Mouse (Mus musculus) limb, embryonic 15.5 days (tissue): ENCODE measurements around the gene Pes1. TPM values are rescaled to one million over a fixed set of nuclear protein-coding genes. Genes with fewer than 3 reads are reported as not detected.

Experiments
- ATAC-seq: fragments of 200-750 bp; cut with Nextera tagmentation; 2 replicates; pipeline ENCODE4 v1.8.0; 2017; ENCODE audit warnings: low read depth, moderate TSS enrichment; ENCODE audit not compliant: insufficient number of reproducible peaks, low FRiP score, low TSS enrichment
- H3K27ac ChIP-seq: fragments of 300-500 bp; sonication (generic); 2 replicates; pipeline ENCODE4 v1.5.1; 2015; ENCODE audit warnings: moderate library complexity, mild to moderate bottlenecking, inconsistent platforms
- H3K27me3 ChIP-seq: fragments of 300-500 bp; sonication (generic); 2 replicates; pipeline ENCODE4 v1.6.1; 2015; ENCODE audit warnings: inconsistent platforms
- H3K36me3 ChIP-seq: fragments of 300-500 bp; sonication (generic); 2 replicates; pipeline ENCODE4 v1.6.1; 2015; ENCODE audit warnings: inconsistent platforms
- H3K4me1 ChIP-seq: fragments of 300-500 bp; sonication (generic); 2 replicates; pipeline ENCODE4 v1.6.1; 2015; ENCODE audit warnings: inconsistent platforms
- H3K4me2 ChIP-seq: fragments of 300-500 bp; sonication (generic); 2 replicates; pipeline ENCODE4 v1.6.1; 2015; ENCODE audit warnings: mild to moderate bottlenecking, inconsistent platforms
- H3K4me3 ChIP-seq: fragments of 300-500 bp; sonication (generic); 2 replicates; pipeline ENCODE4 v1.5.1; 2015; ENCODE audit warnings: mild to moderate bottlenecking, inconsistent platforms
- H3K9ac ChIP-seq: fragments of 300-500 bp; sonication (generic); 2 replicates; pipeline ENCODE4 v1.6.1; 2015; ENCODE audit warnings: inconsistent platforms
- H3K9me3 ChIP-seq: fragments of 300-500 bp; sonication (generic); 2 replicates; pipeline ENCODE4 v1.6.1; 2016; ENCODE audit warnings: inconsistent platforms
- WGBS: fragments of 180-500 bp; shearing (Covaris S2); methylation state at CpG from one replicate; pipeline ENCODE4 v1.1.7; 2015; 5-methylcytosine and 5-hydroxymethylcytosine counted together
- polyA plus RNA-seq: library from polyadenylated mRNA; unstranded; fragments of >200 nt; fragmentation: Nextera tagmentation; extraction: Ambion mirVana; gene quantifications from 2 replicates; pipeline ENCODE4 v1.2.1, GENCODE M21; 2015

The Pes1 gene
- polyA plus RNA-seq, 1 experiment from 2014 or later = 77.4 TPM

- no peak overlapping the region for H3K4me2 ChIP-seq
- H3K9me3 ChIP-seq = no peaks in the 10 kb centered on the region
- no peaks in the 10 kb centered on the region for H3K27me3 ChIP-seq
- no peak for ATAC-seq
- WGBS = 60% methylated on average over 2 of the region's 2 CpGs
- no peaks in the 10 kb centered on the region for H3K36me3 ChIP-seq
- H3K9ac ChIP-seq = no peak overlapping the region
- no peak overlapping the region for H3K4me3 ChIP-seq
- no peaks in the 10 kb centered on the region for H3K4me1 ChIP-seq
- no peak overlapping the region for H3K27ac ChIP-seq
These were observed 59.5 kb downstream of the Pes1 start for GRCm38 (mm10) chr11:4023321-4023720.

DNA sequence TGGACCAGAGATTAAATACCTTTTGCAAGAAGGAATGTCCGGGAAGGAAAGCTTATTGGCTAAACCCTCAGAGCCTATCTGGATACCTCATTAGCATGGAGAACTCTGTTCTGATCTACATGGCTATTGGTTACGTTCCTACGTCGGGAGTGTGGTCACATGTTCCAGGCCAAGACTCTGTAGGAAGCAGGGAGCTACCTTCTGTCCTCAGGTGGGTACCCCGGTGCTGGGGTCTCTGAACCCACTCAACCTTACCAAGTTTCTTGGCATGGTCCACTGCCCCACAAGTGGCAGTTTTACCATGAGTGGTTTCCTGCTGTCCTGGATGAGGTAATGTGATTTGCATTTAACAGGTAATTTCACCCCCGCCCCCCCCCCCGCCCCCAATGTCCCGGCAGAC is 63.3 kb downstream of the Pes1 start:
- ATAC-seq = no peak
- H3K9me3 ChIP-seq = no peaks in the 10 kb centered on the region
- H3K9ac ChIP-seq = no peak overlapping the region
- no peak overlapping the region for H3K4me2 ChIP-seq
- H3K4me1 ChIP-seq = no peaks in the 10 kb centered on the region
- peaks cover 12% of the 10 kb centered on the region; the same call in 1 of the 2 replicates for H3K27me3 ChIP-seq
- H3K27ac ChIP-seq = no peak overlapping the region
- no peak overlapping the region for H3K4me3 ChIP-seq
- H3K36me3 ChIP-seq = no peaks in the 10 kb centered on the region
- WGBS = 70% methylated on average over 8 of the region's 8 CpGs

DNA sequence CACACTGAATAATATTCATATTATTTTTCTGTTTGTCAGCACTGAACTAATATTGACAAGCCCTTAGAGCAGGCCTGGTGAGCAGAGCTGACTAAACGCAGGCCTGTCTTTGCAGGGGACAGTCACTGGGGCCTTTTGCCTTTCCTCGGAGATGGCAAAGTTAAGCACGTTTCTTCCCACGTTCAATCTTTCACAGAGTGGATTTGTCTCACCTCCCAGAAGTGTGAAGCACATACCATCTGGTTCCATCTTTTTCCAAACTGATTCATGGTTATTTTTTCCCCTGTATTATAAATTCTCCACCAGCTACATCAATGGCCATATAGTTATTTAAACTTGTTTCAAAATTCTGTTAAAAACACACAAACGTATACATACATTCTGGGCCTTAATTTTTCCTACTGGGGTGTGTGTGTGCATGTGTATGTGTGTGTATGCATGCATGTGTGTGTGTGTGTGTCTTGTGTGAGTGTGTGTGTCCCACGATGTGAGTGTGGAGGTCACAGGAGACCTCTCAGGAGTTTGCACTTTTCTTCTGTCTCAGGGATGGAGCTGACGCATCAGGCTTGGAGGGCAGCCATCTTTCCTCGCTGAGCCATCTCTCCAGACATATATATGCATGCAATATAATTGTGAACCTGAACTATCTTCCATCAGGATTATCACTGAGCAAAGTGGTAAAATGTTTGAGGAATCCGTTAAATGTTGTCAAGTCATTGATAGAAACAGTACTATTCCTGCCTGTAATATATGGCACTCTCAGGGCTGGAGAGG is 64.0 kb downstream of the Pes1 start:
- H3K9ac ChIP-seq = no peak overlapping the region
- no peak overlapping the region for H3K4me2 ChIP-seq
- H3K9me3 ChIP-seq = no peaks in the 10 kb centered on the region
- no peak overlapping the region for H3K27ac ChIP-seq
- 75% methylated on average over 9 of the region's 9 CpGs for WGBS
- H3K4me3 ChIP-seq = no peak overlapping the region
- H3K36me3 ChIP-seq = no peaks in the 10 kb centered on the region
- no peak for ATAC-seq
- peaks cover 12% of the 10 kb centered on the region; the same call in 1 of the 2 replicates for H3K27me3 ChIP-seq
- no peaks in the 10 kb centered on the region for H3K4me1 ChIP-seq

DNA sequence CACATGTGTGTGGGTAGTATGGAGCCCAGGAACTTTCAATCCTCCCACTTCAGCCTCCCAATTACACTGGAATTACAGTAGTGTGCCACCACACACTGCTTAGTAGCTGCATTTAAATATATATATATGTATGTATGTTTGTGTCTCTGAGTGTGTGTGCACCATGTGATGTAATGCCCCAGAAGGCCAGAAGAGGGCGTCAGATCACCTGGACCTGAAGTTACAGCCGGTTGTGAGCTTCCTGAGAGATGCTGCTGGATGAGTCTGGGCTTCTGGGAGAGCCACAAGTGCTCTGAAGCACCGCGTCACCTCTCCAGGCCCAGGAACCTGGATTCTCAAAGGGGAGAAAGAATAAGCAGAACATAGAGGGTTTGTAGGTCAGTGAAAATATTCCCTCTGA is 65.6 kb downstream of the Pes1 start:
- Histone ChIP-seq H3K27ac (no peak overlapping the region), H3K4me3 (no peak overlapping the region), H3K27me3 (peaks cover 12% of the 10 kb centered on the region; the same call in 1 of the 2 replicates), H3K36me3 (no peaks in the 10 kb centered on the region), H3K9ac (no peak overlapping the region), H3K4me2 (no peak overlapping the region), H3K4me1 (no peaks in the 10 kb centered on the region), H3K9me3 (no peaks in the 10 kb centered on the region)
- 66% methylated on average over 4 of the region's 4 CpGs for WGBS
- ATAC-seq = no peak

Other genes starting within 250 kb of the Pes1 start
- 0.77 and 0.78 TPM in 2 replicates for gene Osbp2, start 100.1 kb upstream of the Pes1 start, polyA plus RNA-seq
- 0.09 and 0.23 TPM in 2 replicates for gene 4921536K21Rik, start 68.9 kb upstream of the Pes1 start, polyA plus RNA-seq
- 7.6 and 9.0 TPM in 2 replicates for gene Dusp18, start 68.7 kb upstream of the Pes1 start, polyA plus RNA-seq
- gene Slc35e4, start 49.3 kb upstream of the Pes1 start, polyA plus RNA-seq = 6.7 and 9.2 TPM in 2 replicates
- gene Tcn2, start 31.8 kb upstream of the Pes1 start, polyA plus RNA-seq = 49.4 and 56.2 TPM in 2 replicates
- gene 4930556J24Rik, start 12.8 kb downstream of the Pes1 start, polyA plus RNA-seq = 0.15 TPM in 1 of 2 replicates, not detected in the other
- gene Gal3st1, start 19.7 kb downstream of the Pes1 start, polyA plus RNA-seq = 2.6 and 3.0 TPM in 2 replicates
- gene Sec14l4, start 67.5 kb downstream of the Pes1 start, polyA plus RNA-seq = 0.67 and 1.1 TPM in 2 replicates
- not detected in 2 replicates for gene Sec14l3, start 100.9 kb downstream of the Pes1 start, polyA plus RNA-seq
- gene Mtfp1, start 131.5 kb downstream of the Pes1 start, polyA plus RNA-seq = 5.5 and 6.1 TPM in 2 replicates
- gene Sec14l2, start 159.4 kb downstream of the Pes1 start, polyA plus RNA-seq = 1.9 and 2.0 TPM in 2 replicates
- gene Rnf215, start 171.2 kb downstream of the Pes1 start, polyA plus RNA-seq = 30.8 and 35.5 TPM in 2 replicates
- gene Ccdc157, start 196.3 kb downstream of the Pes1 start, polyA plus RNA-seq = 10.9 and 12.3 TPM in 2 replicates
- gene Sf3a1, start 196.4 kb downstream of the Pes1 start, polyA plus RNA-seq = 44.9 and 45.2 TPM in 2 replicates
- gene Tbc1d10a, start 222.8 kb downstream of the Pes1 start, polyA plus RNA-seq = 58.7 and 61.9 TPM in 2 replicates